Mouse (Mus musculus): ENCODE measurements around the gene Pik3ap1. TPM values are rescaled to one million over a fixed set of nuclear protein-coding genes. Genes with fewer than 3 reads are reported as not detected.
"Not testable (repeated sequence)": the region's sequence is repeated elsewhere in the genome, so short reads cannot be mapped to it uniquely, and the experiment has no call there.

Pik3ap1 gene
- polyA plus RNA-seq, 1 experiment from 2014 or later = 5.6 TPM

GRCm38 (mm10) chr19:41313663-41314062 is 71.2 kb downstream of the Pik3ap1 start:
- Histone ChIP-seq H3K27me3 (replicated peaks; ENCODE audit: control insufficient read depth, insufficient read depth, low read length) (no peaks in the 10 kb centered on the region), H3K4me2 (no peak overlapping the region), H3K36me3 (ENCODE audit: control insufficient read depth, insufficient read depth, low read length) (no peaks in the 10 kb centered on the region), H3K4me3 (ENCODE audit: low read depth, low read length) (no peak overlapping the region), H3K9me3 (ENCODE audit: control insufficient read depth, low read length) (no peaks in the 10 kb centered on the region), H3K27ac (ENCODE audit: low read depth, low read length) (no peak overlapping the region), H3K9ac (ENCODE audit: low read depth, low read length) (no peak overlapping the region), H3K4me1 (replicated peaks; ENCODE audit: control insufficient read depth, insufficient read depth, low read length) (peaks cover 15% of the 10 kb centered on the region)
- DNase-seq (ENCODE audit: low spot score) (no peak), ATAC-seq (replicated peaks; ENCODE audit: low FRiP score) (no peak)
- WGBS = 15% methylated on average over 6 of the region's 6 CpGs

- H3K9ac ChIP-seq (ENCODE audit: low read depth, low read length); H3K27ac ChIP-seq (ENCODE audit: low read depth, low read length); DNase-seq (ENCODE audit: low spot score); H3K4me2 ChIP-seq; H3K9me3 ChIP-seq (ENCODE audit: control insufficient read depth, low read length); H3K36me3 ChIP-seq (ENCODE audit: control insufficient read depth, insufficient read depth, low read length); ATAC-seq (replicated peaks; ENCODE audit: low FRiP score); H3K27me3 ChIP-seq (replicated peaks; ENCODE audit: control insufficient read depth, insufficient read depth, low read length); H3K4me3 ChIP-seq (ENCODE audit: low read depth, low read length): not testable (repeated sequence)
- peaks cover 12% of the 10 kb centered on the region for H3K4me1 ChIP-seq (replicated peaks; ENCODE audit: control insufficient read depth, insufficient read depth, low read length)
- 84% methylated on average over 8 of the region's 8 CpGs for WGBS
Measured at GRCm38 (mm10) chr19:41312587-41312986, 72.3 kb downstream of the Pik3ap1 start.

- Histone ChIP-seq H3K27ac (ENCODE audit: low read depth, low read length) (no peak overlapping the region), H3K9me3 (ENCODE audit: control insufficient read depth, low read length) (no peaks in the 10 kb centered on the region), H3K4me3 (ENCODE audit: low read depth, low read length) (no peak overlapping the region), H3K36me3 (ENCODE audit: control insufficient read depth, insufficient read depth, low read length) (no peaks in the 10 kb centered on the region), H3K4me1 (replicated peaks; ENCODE audit: control insufficient read depth, insufficient read depth, low read length) (peaks cover 12% of the 10 kb centered on the region; the same call in 1 of the 2 replicates), H3K9ac (ENCODE audit: low read depth, low read length) (no peak overlapping the region), H3K4me2 (no peak overlapping the region), H3K27me3 (replicated peaks; ENCODE audit: control insufficient read depth, insufficient read depth, low read length) (no peaks in the 10 kb centered on the region)
- ATAC-seq (replicated peaks; ENCODE audit: low FRiP score) = no peak
- DNase-seq (ENCODE audit: low spot score) = no peak
- 68% methylated on average over 4 of the region's 4 CpGs for WGBS
Measured at GRCm38 (mm10) chr19:41312027-41312426, 72.9 kb downstream of the Pik3ap1 start.

- peak; percentile 65 for DNase-seq (ENCODE audit: low spot score)
- no peak overlapping the region for H3K9ac ChIP-seq (ENCODE audit: low read depth, low read length)
- no peaks in the 10 kb centered on the region for H3K27me3 ChIP-seq (replicated peaks; ENCODE audit: control insufficient read depth, insufficient read depth, low read length)
- H3K4me1 ChIP-seq (replicated peaks; ENCODE audit: control insufficient read depth, insufficient read depth, low read length) = peaks cover 12% of the 10 kb centered on the region; the same call in 1 of the 2 replicates
- peak; percentile 91 for ATAC-seq (replicated peaks; ENCODE audit: low FRiP score)
- 27% methylated on average over 20 of the region's 20 CpGs for WGBS
- no peaks in the 10 kb centered on the region for H3K9me3 ChIP-seq (ENCODE audit: control insufficient read depth, low read length)
- peak overlapping the region; percentile 33; the same call in 1 of the 2 replicates for H3K27ac ChIP-seq (ENCODE audit: low read depth, low read length)
- H3K4me2 ChIP-seq = peak overlapping the region; percentile 65
- peak overlapping the region; percentile 41 for H3K4me3 ChIP-seq (ENCODE audit: low read depth, low read length)
- no peaks in the 10 kb centered on the region for H3K36me3 ChIP-seq (ENCODE audit: control insufficient read depth, insufficient read depth, low read length)
Measured at GRCm38 (mm10) chr19:41310971-41311703, 73.8 kb downstream of the Pik3ap1 start.

GRCm38 (mm10) chr19:41303933-41304332 is 81.0 kb downstream of the Pik3ap1 start:
- no peak for DNase-seq (ENCODE audit: low spot score)
- H3K27ac ChIP-seq (ENCODE audit: low read depth, low read length) = no peak overlapping the region
- no peak overlapping the region for H3K4me2 ChIP-seq
- WGBS = 73% methylated on average over 3 of the region's 3 CpGs
- no peak overlapping the region for H3K4me3 ChIP-seq (ENCODE audit: low read depth, low read length)
- ATAC-seq (replicated peaks; ENCODE audit: low FRiP score) = no peak
- 0 out of 2 replicates have a peak overlapping the region, but pooled peaks have one; percentile 7 for H3K9ac ChIP-seq (ENCODE audit: low read depth, low read length)
- no peaks in the 10 kb centered on the region for H3K4me1 ChIP-seq (replicated peaks; ENCODE audit: control insufficient read depth, insufficient read depth, low read length)
- H3K9me3 ChIP-seq (ENCODE audit: control insufficient read depth, low read length) = no peaks in the 10 kb centered on the region
- H3K36me3 ChIP-seq (ENCODE audit: control insufficient read depth, insufficient read depth, low read length) = no peaks in the 10 kb centered on the region
- H3K27me3 ChIP-seq (replicated peaks; ENCODE audit: control insufficient read depth, insufficient read depth, low read length) = no peaks in the 10 kb centered on the region

GRCm38 (mm10) chr19:41303433-41303832 is 81.5 kb downstream of the Pik3ap1 start:
- 62% methylated on average over 6 of the region's 6 CpGs for whole genome bisulfite sequencing
- no peak for ATAC-seq (replicated peaks; ENCODE audit: low FRiP score)

GRCm38 (mm10) chr19:41301856-41302255 is 83.0 kb downstream of the Pik3ap1 start:
- Histone ChIP-seq H3K27ac (ENCODE audit: low read depth, low read length) (no peak overlapping the region), H3K9ac (ENCODE audit: low read depth, low read length) (no peak overlapping the region), H3K4me1 (replicated peaks; ENCODE audit: control insufficient read depth, insufficient read depth, low read length) (no peaks in the 10 kb centered on the region), H3K36me3 (ENCODE audit: control insufficient read depth, insufficient read depth, low read length) (no peaks in the 10 kb centered on the region), H3K4me3 (ENCODE audit: low read depth, low read length) (no peak overlapping the region), H3K27me3 (replicated peaks; ENCODE audit: control insufficient read depth, insufficient read depth, low read length) (no peaks in the 10 kb centered on the region), H3K9me3 (ENCODE audit: control insufficient read depth, low read length) (no peaks in the 10 kb centered on the region), H3K4me2 (no peak overlapping the region)
- WGBS = 72% methylated on average over 6 of the region's 6 CpGs
- ATAC-seq (replicated peaks; ENCODE audit: low FRiP score) (no peak), DNase-seq (ENCODE audit: low spot score) (no peak)

More at GRCm38 (mm10) chr19:41303433-41303832, 81.5 kb downstream of the Pik3ap1 start:
- H3K9ac ChIP-seq (ENCODE audit: low read depth, low read length) = no peak overlapping the region
- H3K27ac ChIP-seq (ENCODE audit: low read depth, low read length) = no peak overlapping the region
- no peaks in the 10 kb centered on the region for H3K36me3 ChIP-seq (ENCODE audit: control insufficient read depth, insufficient read depth, low read length)
- DNase-seq (ENCODE audit: low spot score) = no peak
- H3K4me1 ChIP-seq (replicated peaks; ENCODE audit: control insufficient read depth, insufficient read depth, low read length) = no peaks in the 10 kb centered on the region
- H3K9me3 ChIP-seq (ENCODE audit: control insufficient read depth, low read length) = no peaks in the 10 kb centered on the region
- H3K4me2 ChIP-seq = no peak overlapping the region
- H3K27me3 ChIP-seq (replicated peaks; ENCODE audit: control insufficient read depth, insufficient read depth, low read length) = no peaks in the 10 kb centered on the region
- H3K4me3 ChIP-seq (ENCODE audit: low read depth, low read length) = no peak overlapping the region

- H3K27me3 ChIP-seq (replicated peaks; ENCODE audit: control insufficient read depth, insufficient read depth, low read length) = no peaks in the 10 kb centered on the region
- no peaks in the 10 kb centered on the region for H3K4me1 ChIP-seq (replicated peaks; ENCODE audit: control insufficient read depth, insufficient read depth, low read length)
- DNase-seq (ENCODE audit: low spot score) = no peak
- no peak overlapping the region for H3K4me3 ChIP-seq (ENCODE audit: low read depth, low read length)
- H3K36me3 ChIP-seq (ENCODE audit: control insufficient read depth, insufficient read depth, low read length) = no peaks in the 10 kb centered on the region
- no peak for ATAC-seq (replicated peaks; ENCODE audit: low FRiP score)
- no peaks in the 10 kb centered on the region for H3K9me3 ChIP-seq (ENCODE audit: control insufficient read depth, low read length)
- no peak overlapping the region for H3K9ac ChIP-seq (ENCODE audit: low read depth, low read length)
- H3K4me2 ChIP-seq = no peak overlapping the region
- 89% methylated on average over 8 of the region's 8 CpGs for WGBS
- H3K27ac ChIP-seq (ENCODE audit: low read depth, low read length) = no peak overlapping the region
Measured at GRCm38 (mm10) chr19:41299446-41299845, 85.5 kb downstream of the Pik3ap1 start.

All from liver, embryonic 11.5 days (tissue).